Mouse (Mus musculus) midbrain, embryonic 10.5 days (tissue): ENCODE measurements at regions not wholly inside any gene's neighbourhood (a gene's known extent, or its start where the extent isn't known, plus 50 kb on each side); places are given as distances from the start of the nearest gene placed in this dataset.

Experiments
- DNase-seq: peaks from one replicate; pipeline ENCODE4 v3.0.0-alpha.2; 2017; ENCODE audit warnings: low spot score
- H3K27ac ChIP-seq: fragments of 300-500 bp; sonication (generic); replicated peaks from 2 replicates; pipeline ENCODE4 v1.5.1; 2016; ENCODE audit warnings: mild to moderate bottlenecking
- H3K27me3 ChIP-seq: fragments of 300-500 bp; sonication (generic); 2 replicates; pipeline ENCODE4 v1.6.1; 2016; ENCODE audit warnings: low read depth, mild to moderate bottlenecking; ENCODE audit not compliant: poor library complexity, severe bottlenecking
- H3K36me3 ChIP-seq: fragments of 300-500 bp; sonication (generic); 2 replicates; pipeline ENCODE4 v1.6.1; 2016; ENCODE audit warnings: mild to moderate bottlenecking, moderate library complexity
- H3K4me1 ChIP-seq: fragments of 300-500 bp; sonication (generic); 2 replicates; pipeline ENCODE4 v1.6.1; 2016
- H3K4me3 ChIP-seq: fragments of 300-500 bp; sonication (generic); 2 replicates; pipeline ENCODE4 v1.5.1; 2016; ENCODE audit warnings: mild to moderate bottlenecking, moderate library complexity
- H3K9me3 ChIP-seq: fragments of 300-500 bp; sonication (generic); replicated peaks from 2 replicates; pipeline ENCODE4 v1.6.1; 2016; ENCODE audit warnings: mild to moderate bottlenecking
- WGBS: fragments of 180-500 bp; shearing (Covaris S2); methylation state at CpG from one replicate; pipeline ENCODE4 v1.1.7; 2016; 5-methylcytosine and 5-hydroxymethylcytosine counted together

DNA sequence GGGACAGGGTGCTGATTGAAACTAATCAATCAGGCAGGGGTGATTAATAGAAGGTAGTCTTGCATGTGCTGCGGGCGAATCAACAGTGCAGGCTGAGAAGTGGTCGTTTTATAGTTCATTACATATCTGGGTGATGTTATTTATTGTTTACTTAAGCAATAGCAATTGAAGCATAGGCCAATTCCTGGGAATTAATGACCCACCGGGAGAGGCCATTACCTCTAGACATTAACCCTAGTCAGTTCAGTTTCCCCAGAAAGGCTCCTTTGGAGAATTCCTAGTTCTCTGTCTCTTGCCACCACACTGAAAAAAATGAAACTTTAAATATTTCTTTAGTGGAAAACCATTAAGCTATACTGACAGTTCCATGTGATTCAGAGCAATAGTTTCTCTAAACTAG, 236.6 kb downstream of the Samd5 start:
- H3K4me1 ChIP-seq = 0 out of 2 replicates have a peak, but pooled peaks cover 4% of the 10 kb centered on the region
- H3K4me3 ChIP-seq = no peak overlapping the region
- no peaks in the 10 kb centered on the region for H3K36me3 ChIP-seq
- DNase-seq = no peak
- no peaks in the 10 kb centered on the region for H3K9me3 ChIP-seq
- 87% methylated on average over 4 of the region's 4 CpGs for WGBS
- H3K27me3 ChIP-seq = no peaks in the 10 kb centered on the region
- no peak overlapping the region for H3K27ac ChIP-seq

DNA sequence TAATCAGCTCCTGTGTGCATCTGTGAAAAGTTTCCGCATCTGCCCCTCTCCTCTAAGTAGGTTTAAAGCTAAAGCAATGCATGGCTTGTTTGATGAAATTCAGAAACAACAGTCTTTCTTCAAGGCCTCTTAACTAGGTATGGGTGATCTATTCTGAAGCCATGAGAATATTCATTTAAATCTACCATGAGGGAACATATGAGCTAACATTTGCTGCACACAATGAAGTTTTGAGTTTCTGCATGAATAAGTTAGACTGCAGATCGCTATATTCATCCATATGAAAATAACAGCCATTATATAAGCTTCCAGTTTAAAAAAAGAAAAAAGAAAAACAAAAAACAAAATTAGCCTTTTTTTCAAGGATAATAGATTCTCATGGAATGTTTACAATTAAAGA, 245.9 kb downstream of the Samd5 start:
- DNase-seq = no peak
- H3K9me3 ChIP-seq = no peaks in the 10 kb centered on the region
- H3K27me3 ChIP-seq = no peaks in the 10 kb centered on the region
- no peak overlapping the region for H3K4me3 ChIP-seq
- H3K36me3 ChIP-seq = no peaks in the 10 kb centered on the region
- no peaks in the 10 kb centered on the region for H3K4me1 ChIP-seq
- 84% methylated on average over 2 of the region's 2 CpGs for WGBS
- no peak overlapping the region for H3K27ac ChIP-seq

DNA sequence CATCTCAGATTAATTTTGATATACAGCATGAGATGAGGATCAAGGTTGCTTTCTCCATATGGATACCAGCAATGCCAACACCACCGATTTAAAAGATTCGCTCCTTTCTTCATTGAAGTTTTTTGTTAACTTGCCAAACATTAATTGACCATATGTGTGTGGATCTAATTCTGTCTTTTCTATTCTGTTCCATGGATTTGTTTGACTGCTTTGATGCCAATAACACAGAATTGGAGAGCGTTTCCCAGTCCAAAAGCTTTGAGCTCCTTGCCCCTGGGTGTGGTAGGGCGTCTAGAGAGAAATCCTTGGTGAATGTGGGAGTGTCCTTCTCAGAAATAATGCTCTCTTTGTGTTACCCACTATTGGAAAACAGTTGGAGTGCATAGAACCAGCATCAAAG, 254.3 kb downstream of the Samd5 start:
- no peak overlapping the region for H3K27ac ChIP-seq
- H3K4me3 ChIP-seq = no peak overlapping the region
- H3K36me3 ChIP-seq = no peaks in the 10 kb centered on the region
- no peaks in the 10 kb centered on the region for H3K9me3 ChIP-seq
- no peaks in the 10 kb centered on the region for H3K4me1 ChIP-seq
- DNase-seq = no peak
- no peaks in the 10 kb centered on the region for H3K27me3 ChIP-seq
- WGBS = 67% methylated on average over 4 of the region's 4 CpGs

DNA sequence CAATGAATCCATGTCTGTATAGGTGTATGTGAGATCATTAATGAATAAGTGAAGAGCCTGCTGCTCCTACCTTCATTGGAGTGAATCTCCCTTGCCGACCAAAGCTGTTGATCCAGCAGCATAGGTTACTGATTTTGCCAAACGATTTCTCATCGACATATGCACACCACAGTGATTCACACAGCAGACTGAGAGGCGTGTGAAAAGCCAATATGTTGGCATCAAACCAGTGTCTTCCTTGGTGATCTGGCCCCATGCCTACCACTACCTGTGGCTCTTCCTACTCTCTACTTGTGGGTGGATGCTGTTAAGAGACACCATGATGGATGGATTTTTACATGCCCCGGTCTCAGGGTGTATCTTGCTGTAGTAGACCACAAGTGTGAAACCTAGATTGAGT, 258.3 kb downstream of the Samd5 start:
- H3K27me3 ChIP-seq = no peaks in the 10 kb centered on the region
- H3K27ac ChIP-seq = no peak overlapping the region
- no peaks in the 10 kb centered on the region for H3K9me3 ChIP-seq
- no peaks in the 10 kb centered on the region for H3K4me1 ChIP-seq
- 94% methylated on average over 5 of the region's 5 CpGs for WGBS
- DNase-seq = no peak
- H3K36me3 ChIP-seq = no peaks in the 10 kb centered on the region
- H3K4me3 ChIP-seq = no peak overlapping the region

DNA sequence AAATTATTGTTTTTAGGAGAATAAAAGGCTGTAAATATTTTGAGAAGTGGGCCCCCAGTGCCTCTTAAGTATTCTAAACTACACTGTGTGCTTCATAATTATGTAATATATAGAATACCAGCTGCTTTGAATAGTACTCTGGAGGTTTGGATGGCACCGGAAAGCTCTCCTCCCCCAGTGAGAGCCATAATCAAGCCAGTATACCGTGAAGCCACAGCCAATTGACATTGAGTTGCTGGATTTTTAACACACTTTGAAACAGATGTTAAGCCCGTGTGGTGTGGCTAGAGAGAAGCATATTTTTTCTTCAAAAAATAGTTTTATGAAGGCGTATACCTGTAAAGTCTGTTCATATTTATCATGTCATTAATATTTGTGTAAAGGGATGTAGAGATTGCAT, 268.9 kb downstream of the Samd5 start:
- Histone ChIP-seq H3K27me3 (no peaks in the 10 kb centered on the region), H3K4me3 (no peak overlapping the region), H3K9me3 (no peaks in the 10 kb centered on the region), H3K4me1 (0 out of 2 replicates have a peak, but pooled peaks cover under 1% of the 10 kb centered on the region), H3K27ac (no peak overlapping the region), H3K36me3 (no peaks in the 10 kb centered on the region)
- no peak for DNase-seq
- 83% methylated on average over 4 of the region's 4 CpGs for WGBS

DNA sequence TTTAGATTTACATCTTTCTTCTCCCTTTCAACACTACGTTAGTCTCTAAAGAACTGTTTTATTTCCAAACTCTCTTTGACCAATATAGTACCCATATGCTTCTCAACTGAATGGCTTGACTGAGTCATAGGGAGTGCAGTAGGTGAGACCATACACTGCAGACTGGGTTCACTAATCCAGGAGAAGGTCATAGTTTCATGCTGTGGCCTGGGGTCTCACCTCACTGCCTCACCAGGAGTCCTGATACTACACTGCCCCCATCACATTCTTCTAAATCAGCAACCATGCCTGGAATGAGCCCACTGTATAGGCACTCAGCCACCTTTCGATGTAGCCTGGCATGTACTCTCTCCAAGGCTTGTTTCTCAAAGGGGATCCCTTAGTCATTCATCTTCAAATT, 269.6 kb downstream of the Samd5 start:
- 92% methylated on average over 2 of the region's 2 CpGs for WGBS
- no peak for DNase-seq
- Histone ChIP-seq H3K27me3 (no peaks in the 10 kb centered on the region), H3K4me1 (peaks cover 4% of the 10 kb centered on the region; the same call in 1 of the 2 replicates), H3K4me3 (no peak overlapping the region), H3K36me3 (no peaks in the 10 kb centered on the region), H3K9me3 (no peaks in the 10 kb centered on the region), H3K27ac (no peak overlapping the region)

DNA sequence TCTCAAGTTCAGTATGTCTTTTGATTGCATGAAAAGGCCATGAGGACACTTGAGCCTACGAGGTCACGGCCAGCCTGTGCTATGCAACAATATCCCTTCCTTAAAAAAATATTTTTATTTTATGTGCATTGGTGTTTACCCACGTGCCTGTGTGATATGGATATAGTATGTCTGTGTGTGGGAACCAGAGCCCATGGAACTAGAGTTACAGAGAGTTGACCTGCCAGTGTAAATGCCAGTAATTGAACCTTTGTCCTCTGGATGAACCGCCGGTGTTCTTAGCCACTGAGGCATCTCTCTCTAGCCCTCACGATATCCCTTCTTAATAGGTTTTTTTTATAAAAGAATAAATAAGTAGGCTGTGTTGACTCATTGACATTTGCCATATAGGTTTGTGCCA, 270.0 kb downstream of the Samd5 start:
- Histone ChIP-seq H3K4me3 (no peak overlapping the region), H3K27ac (no peak overlapping the region), H3K9me3 (no peaks in the 10 kb centered on the region), H3K36me3 (no peaks in the 10 kb centered on the region), H3K4me1 (peaks cover 4% of the 10 kb centered on the region; the same call in 1 of the 2 replicates), H3K27me3 (no peaks in the 10 kb centered on the region)
- WGBS = 90% methylated on average over 6 of the region's 6 CpGs
- no peak for DNase-seq

DNA sequence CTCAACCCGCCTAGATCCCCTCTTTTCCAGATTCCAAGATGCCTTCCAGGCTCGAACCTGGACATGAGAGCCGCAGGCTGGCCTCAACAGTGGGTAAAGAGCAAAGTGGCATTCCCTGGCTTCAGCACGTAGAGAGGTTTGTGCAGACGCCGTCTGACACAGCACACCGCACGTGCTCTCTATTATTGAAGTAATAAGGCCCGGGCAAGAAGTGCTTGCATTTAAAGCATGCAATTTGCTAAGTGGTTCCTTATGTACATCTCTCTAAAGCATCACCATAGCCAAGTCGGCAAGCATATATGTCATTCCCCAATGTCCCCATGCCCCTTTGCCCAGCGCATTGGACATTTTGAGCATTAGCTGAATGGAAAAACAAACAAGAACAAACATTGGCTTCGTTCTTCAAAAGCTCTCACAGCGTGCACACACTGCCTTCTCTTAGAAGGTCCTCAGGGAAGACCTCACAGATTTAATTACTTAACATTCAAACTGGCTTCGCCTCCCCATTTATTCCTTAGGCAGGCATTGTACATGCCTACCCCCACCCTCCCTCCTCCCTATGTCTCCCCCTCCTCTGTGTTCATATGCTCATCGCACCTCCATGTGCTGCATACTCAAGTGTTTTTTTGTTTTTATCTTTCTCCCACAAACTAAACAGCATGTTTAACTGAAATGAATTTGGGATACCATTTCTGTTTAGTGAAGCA, 273.9 kb downstream of the Samd5 start:
- Histone ChIP-seq H3K27me3 (no peaks in the 10 kb centered on the region), H3K36me3 (no peaks in the 10 kb centered on the region), H3K4me3 (no peak overlapping the region), H3K27ac (no peak overlapping the region), H3K9me3 (no peaks in the 10 kb centered on the region), H3K4me1 (peaks cover 4% of the 10 kb centered on the region; the same call in 1 of the 2 replicates)
- 84% methylated on average over 15 of the region's 15 CpGs for WGBS
- DNase-seq = no peak

DNA sequence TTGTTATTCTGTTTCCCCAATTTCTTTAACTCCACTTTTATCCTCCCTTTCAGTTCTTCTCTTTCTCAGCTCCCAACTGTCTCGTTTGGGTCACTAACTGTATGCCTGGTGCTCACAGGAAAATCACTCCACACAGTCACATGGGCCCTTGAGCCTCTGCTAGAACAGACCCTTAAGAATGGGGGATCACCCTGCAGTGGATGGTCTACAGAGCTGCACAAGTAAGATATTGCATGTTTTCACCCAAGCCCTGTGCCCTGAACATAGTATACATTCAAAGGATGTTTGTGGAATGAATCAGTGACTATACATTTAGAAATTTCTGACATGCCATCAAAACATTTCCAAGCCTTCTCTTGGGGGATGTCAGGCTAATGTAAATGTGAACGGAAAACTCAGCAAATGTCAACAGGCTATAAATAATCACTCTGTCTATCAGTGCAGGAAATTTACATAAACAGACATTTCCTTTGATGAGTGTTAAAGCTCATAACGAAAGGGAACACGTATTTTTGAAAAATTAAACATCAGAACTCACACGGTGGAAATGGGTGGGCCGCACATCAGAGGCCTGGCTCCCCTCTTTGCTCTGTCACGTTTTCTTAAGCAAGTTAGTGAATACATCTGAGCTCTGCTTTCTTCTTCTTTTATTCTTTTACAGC, 297.4 kb downstream of the Samd5 start:
- Histone ChIP-seq H3K4me1 (peaks cover 25% of the 10 kb centered on the region), H3K9me3 (no peaks in the 10 kb centered on the region), H3K36me3 (no peaks in the 10 kb centered on the region), H3K4me3 (no peak overlapping the region), H3K27ac (no peak overlapping the region), H3K27me3 (no peaks in the 10 kb centered on the region)
- no peak for DNase-seq
- 75% methylated on average over 7 of the region's 7 CpGs for WGBS

DNA sequence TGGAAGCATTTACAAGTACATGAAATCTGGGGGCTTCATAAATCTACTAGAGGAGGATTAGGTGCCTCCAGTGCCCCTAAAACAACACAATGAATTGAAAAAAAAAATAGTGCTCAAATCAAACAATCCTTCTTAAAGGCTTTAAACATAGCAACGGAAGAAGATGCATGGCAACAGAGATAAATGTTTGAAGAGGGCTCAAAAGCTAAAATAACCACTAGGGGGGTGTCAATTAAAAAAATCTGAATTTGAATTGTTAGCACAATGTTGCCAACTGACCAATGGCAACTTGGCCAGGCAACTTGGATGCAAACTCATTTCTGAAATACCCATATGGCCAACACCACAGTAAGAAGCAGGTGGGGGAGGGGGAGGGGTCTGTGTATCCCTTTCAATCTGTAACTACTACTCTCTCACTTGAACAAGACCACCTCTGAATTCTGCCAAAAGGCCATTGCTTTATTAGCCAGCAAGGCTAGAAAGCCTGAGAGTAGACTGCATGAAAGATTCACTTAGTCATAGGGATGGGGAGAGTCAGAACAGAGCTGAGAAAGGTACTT, 312.6 kb downstream of the Samd5 start:
- no peak for DNase-seq

DNA sequence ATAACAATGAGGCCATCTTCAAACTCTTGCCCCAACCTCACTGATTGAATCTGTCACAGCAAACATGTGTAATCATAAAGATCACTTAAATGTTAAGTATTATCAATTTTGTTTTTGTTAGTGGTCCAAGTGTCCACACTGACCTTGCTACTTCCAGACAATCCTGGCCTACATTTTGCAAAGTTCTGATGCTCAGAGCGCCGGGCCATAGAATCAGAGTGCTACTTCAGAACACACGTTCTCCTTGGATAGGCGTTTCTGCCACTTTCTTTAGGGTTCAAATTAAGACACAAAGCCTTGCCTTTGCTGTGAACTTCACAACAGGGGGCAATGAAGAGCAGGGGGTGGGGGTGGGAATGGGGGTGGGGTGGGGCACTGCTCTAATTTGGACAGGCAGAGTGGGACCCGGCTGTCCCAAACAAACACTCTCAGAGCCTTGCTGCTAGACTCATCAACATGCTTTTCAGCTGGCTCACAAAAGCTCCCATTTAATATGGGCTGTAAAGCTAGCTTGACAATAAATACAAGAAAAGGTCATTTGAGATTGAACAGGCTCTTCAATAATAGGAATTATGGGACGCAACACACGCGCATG, 336.7 kb downstream of the Samd5 start:
- WGBS = 62% methylated on average over 8 of the region's 8 CpGs
- Histone ChIP-seq H3K4me1 (peaks cover 13% of the 10 kb centered on the region), H3K36me3 (no peaks in the 10 kb centered on the region), H3K9me3 (no peaks in the 10 kb centered on the region), H3K27me3 (no peaks in the 10 kb centered on the region), H3K27ac (peak overlapping the region; percentile 46; the same call in 1 of the 2 replicates), H3K4me3 (no peak overlapping the region)
- no peak for DNase-seq

More for the DNA sequence above, 312.6 kb downstream of the Samd5 start:
- Histone ChIP-seq H3K27ac (no peak overlapping the region), H3K36me3 (no peaks in the 10 kb centered on the region), H3K9me3 (no peaks in the 10 kb centered on the region), H3K4me3 (no peak overlapping the region), H3K27me3 (no peaks in the 10 kb centered on the region), H3K4me1 (0 out of 2 replicates have a peak, but pooled peaks cover 3% of the 10 kb centered on the region)
- WGBS = 62% methylated on average over 1 of the region's 1 CpGs

DNA sequence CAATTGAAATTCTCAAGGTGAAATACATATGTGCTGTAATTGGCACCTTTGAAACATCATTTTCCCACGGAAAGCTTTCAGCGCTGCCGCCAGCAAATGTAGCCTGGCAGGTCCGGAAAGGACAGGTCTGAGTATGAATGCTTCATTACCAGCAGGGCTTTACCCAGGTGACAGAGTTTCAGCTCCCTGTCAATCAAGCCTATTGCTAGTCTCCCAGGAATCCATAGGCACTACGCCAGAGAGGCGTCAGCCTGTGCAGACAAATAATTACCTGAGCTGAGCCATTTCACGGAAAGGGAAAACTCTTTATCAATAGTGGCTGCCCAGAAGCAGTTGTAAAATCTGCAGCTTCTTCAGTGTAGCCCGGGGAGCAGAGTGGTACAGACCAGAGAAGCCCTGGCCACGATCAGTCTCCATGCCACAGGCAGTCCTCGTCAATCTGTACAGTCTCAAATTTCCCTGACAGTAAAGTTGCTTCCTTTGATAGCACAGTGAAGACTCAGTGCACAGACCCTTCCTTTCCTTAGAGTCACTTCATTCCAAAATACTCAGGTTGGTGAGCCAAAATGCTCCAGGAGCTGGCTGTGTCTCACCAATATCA, 340.7 kb downstream of the Samd5 start:
- Histone ChIP-seq H3K36me3 (no peaks in the 10 kb centered on the region), H3K4me3 (no peak overlapping the region), H3K27ac (no peak overlapping the region), H3K27me3 (0 out of 2 replicates have a peak, but pooled peaks cover 8% of the 10 kb centered on the region), H3K4me1 (peaks cover 32% of the 10 kb centered on the region), H3K9me3 (no peaks in the 10 kb centered on the region)
- no peak for DNase-seq
- 84% methylated on average over 10 of the region's 10 CpGs for WGBS
